Mouse (Mus musculus) layer of hippocampus, adult 9-10 months (tissue): Measurements from ENCODE around the gene Kdm5c.
"Not testable (repeated sequence)": the region's sequence is repeated elsewhere in the genome, so short reads cannot be mapped to it uniquely, and the experiment has no call there.

Experiments
- DNase-seq: peaks from one replicate; pipeline ENCODE4 v3.0.0; 2022; ENCODE audit warnings: low spot score

Gene Kdm5c

GRCm38 (mm10) chrX:152232781-152233763, at the start of gene Kdm5c:
Kdm5c (plus strand) TSS chrX:152233020.
- DNase-seq, result peak; percentile 97

- DNase-seq, result no peak
These were observed 45.7 kb upstream of the Kdm5c start for GRCm38 (mm10) chrX:152187151-152187550.

- DNase-seq, result no peak
These were observed 41.6 kb upstream of the Kdm5c start for GRCm38 (mm10) chrX:152191266-152191665.

- DNase-seq, result no peak
These were observed 34.8 kb upstream of the Kdm5c start for GRCm38 (mm10) chrX:152197814-152198648.

DNA sequence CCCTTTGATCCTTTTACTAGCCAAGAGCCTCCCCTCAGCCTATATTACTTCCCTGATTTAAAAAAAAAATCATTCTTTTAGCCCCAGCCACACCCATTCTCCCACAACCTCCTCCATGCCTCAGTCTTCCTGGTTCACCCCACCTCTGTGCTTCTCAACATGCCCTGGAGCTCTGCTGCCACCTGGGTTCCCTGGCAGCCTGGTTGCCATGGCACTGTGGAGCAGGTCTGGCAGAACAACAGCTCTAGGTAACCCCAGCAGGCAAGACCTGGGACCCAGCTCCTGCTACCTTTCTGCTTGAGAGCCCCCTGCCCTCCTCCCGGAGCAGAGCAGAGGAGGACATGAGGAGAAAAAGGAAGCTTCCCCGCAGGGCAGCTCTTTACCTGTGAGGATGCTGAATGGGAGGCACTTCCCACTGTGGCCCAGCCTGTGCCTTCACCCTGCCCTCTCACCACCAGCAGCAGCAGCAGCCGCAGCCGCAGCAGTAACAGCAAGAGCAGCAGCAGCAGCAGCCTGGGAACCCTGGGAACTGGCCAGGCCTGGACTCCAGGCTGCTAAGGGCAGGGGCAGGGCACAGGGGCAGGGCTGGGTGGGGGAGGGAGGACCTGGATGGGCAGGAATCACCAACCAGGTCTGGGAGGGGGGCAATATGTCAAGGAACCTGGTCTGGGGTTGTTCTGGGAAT, 30.9 kb upstream of the Kdm5c start:
- no peak for DNase-seq

DNA sequence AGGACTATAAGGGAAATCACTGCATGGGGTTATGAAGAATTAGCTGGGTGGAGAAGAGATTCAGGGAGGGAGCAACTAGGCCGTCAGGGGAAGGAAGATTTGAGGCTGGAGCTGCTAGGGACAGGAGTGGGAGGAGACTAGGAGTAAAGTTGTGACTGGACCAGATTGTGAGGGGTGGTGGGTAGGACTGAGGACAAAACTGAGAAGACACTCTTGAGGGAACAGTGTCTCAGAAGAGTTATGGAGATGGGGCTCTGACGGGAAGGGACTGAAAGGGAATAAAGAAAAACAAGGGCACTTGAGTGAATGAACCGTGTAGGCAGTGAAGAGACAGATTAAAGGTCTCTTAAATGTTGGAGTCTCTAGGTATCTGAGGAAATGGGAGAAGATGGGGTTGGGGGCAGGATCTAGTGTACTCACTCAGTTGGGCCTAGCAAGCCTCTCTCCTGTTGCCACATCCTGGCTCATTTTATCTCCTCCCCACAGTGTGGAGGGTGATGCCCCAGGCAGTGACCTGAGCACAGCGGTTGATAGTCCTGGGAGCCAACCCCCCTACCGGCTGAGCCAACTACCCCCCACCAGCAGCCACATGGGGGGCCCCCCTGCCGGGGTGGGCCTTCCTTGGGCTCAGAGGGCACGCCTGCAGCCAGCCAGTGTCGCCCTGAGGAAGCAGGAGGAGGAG, 30.3 kb upstream of the Kdm5c start:
- no peak for DNase-seq

DNA sequence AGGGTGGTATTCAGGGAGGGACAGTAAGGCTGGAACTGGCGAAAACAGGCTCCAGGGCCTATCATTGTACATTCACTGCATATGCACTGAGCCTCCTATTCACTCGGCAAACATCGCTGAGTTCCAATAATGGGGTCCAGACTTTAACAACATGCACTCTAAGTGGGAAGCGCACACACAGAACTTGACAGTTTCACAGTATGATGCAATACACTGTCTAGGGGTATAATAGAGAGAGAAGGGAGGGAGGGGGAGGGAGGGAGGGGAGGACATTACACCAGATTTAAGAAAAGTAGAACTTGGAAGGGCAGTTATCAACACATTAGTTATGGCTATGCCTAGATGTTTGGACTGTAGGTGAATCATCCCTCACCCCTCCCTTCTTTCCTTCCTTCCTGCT, 29.6 kb upstream of the Kdm5c start:
- DNase-seq, result no peak

- no peak for DNase-seq
These were observed 27.3 kb upstream of the Kdm5c start for GRCm38 (mm10) chrX:152205486-152205885.

DNA sequence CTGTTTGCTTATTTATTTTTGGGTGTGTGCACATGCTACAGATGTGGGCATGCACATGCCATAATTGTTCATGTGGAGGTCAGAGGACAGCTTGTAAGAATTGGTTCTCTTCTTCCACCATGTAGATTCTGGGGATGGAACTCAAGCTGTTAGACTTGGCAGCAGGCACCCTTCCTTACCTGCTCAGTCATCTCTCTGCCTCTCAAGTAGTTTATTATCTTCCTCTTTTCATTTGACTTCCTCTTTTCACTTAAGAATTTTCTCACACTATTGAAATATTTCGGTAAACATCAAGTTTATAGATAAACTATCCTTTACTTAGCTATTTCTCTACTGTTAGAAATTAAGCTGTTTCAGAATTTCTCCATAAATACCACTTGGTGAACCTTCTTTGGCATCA, 18.1 kb upstream of the Kdm5c start:
- no peak for DNase-seq

GRCm38 (mm10) chrX:152218529-152218928, 14.3 kb upstream of the Kdm5c start:
- no peak for DNase-seq

GRCm38 (mm10) chrX:152221721-152222120, 11.1 kb upstream of the Kdm5c start:
- no peak for DNase-seq

- DNase-seq, result no peak
These were observed 10.6 kb upstream of the Kdm5c start for GRCm38 (mm10) chrX:152222226-152222625.

GRCm38 (mm10) chrX:152223313-152223712, 9.5 kb upstream of the Kdm5c start:
- DNase-seq, result no peak

DNA sequence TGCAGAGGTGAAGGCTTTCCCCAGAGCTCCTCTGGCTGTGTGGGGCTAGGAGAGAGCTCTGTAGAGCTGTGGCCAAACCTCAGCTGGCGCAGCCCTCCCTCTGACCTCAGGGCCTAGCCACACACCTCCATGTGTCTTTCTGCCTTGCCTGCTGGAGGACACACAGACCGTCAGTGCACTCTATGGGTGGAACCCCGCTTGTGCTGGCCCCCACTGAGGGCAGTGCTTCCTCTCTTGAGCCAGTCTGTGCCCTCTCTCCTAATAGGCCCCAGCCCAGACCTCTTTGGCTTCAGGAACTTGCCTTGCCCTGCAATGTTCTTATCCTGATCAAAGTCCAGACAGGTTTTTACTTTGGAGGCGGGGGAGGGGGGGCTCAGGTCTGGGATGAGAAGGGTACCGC, 8.5 kb upstream of the Kdm5c start:
- DNase-seq, result no peak

DNA sequence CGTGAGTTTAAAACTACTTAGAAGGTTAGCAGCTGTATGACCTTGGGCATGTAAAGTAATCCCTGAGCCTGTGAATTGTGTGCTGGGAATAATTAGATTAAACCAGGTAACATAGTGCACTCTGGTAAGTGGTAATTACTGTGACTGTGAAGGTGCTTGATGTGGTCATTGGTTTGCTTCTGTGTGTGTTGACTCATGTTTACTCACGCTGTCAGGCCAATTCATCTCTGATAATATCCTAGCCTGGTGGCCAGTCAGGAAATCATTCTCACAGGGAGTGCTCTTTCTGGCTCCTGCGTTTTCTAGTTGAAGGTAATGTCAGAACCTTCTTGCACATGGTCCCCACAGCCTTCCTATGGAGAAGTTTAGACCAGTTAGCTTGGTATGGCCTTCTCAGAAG, 1.3 kb downstream of the Kdm5c start:
- no peak for DNase-seq

DNA sequence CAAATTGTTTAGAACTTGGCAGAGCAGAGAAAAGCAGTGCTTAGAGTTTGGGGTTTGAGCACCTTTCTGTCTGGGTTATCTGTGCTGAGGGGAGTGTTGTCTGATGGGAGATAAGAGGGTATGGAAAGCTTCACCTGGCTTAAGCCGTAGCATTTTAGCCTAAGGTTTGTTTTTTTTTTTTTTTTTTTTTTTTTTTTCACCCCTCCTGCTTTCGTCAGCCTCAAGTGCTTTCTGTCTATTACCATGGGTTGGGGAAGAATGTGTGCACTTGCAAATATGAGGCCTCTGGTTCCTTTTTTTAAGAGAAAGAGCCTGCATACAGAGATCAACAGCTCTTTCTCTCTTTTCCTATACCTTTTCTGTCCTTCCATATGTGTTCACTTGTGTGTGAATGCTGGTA, 2.9 kb downstream of the Kdm5c start:
- DNase-seq, result no peak

DNA sequence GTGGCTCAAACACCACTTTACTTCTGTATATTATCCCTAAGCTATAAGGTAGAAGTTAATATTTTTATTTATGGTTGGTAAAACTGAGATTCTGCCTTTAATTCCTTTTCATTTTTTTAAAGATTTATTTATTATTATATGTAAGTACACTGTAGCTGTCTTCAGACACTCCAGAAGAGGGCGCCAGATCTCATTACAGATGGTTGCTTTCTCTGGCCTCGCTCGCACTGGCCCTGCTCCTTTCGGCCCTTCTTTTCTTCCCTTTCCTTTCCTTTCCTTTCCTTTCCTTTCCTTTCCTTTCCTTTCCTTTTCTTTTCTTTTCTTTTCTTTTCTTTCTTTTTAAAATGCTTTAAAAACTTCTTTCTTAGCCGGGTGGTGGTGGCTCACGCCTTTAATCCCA, 10.3 kb downstream of the Kdm5c start:
- DNase-seq, result not testable (repeated sequence)

- no peak for DNase-seq
These were observed 11.8 kb downstream of the Kdm5c start for GRCm38 (mm10) chrX:152244492-152245189.

GRCm38 (mm10) chrX:152271189-152271588, 38.4 kb downstream of the Kdm5c start:
- DNase-seq, result no peak

DNA sequence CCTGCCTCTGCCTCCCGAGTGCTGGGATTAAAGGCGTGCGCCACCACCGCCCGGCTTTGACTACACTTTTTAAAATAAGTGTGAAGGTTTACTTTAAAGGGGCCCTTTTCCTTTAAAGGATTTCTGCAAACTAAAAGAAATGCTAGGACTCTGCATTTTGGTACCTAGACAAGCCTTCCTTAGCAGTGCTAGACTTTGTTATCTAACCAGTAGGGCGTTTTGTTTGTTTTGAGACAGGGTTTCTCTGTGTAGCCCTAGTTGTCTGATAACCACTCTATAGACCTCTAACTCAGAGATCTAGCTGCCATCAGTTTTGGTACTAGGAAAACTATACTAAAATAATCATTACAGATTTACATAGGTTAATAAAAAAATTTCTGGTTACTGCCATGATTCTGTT, 46.6 kb downstream of the Kdm5c start:
- no peak for DNase-seq

DNA sequence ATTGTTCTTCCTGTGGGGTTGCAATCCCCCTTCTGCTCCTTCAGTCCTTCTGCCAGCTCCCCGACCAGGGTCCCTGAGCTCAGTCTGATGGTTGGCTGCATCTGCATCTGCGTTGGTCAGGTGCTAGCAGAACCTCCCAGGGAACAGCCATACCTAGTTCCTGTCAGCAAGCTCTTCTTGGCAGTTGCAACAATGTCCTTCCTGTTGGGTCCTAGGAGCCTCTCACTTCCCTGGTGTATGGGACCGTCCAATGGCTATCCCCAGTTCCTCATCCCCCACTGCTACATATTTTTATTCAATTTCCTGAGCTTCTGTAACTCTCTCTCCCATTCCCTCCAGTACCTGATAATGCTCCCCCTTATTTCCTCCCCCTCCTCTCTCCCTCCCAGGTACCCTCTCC, 51.9 kb downstream of the Kdm5c start:
- DNase-seq, result no peak
